Mouse (Mus musculus): ENCODE results near the gene Mdc1.

Mdc1 gene

GRCm38 (mm10) chr17:35879245-35880057, 38.1 kb downstream of the Mdc1 start, which contains the start of gene Dhx16:
Gene Dhx16 (plus strand): TSS chr17:35879819.
- peak; percentile 94 to 96 for DNase-seq (ENCODE audit: low spot score in 2 of 2)

- no peak for DNase-seq (ENCODE audit: low spot score in 2 of 2)
Measured at GRCm38 (mm10) chr17:35882924-35883323, 41.6 kb downstream of the Mdc1 start.

- DNase-seq (ENCODE audit: low spot score in 2 of 2), result no peak
Measured at GRCm38 (mm10) chr17:35883777-35884176, 42.5 kb downstream of the Mdc1 start.

- no peak for DNase-seq (ENCODE audit: low spot score in 2 of 2)
Measured at GRCm38 (mm10) chr17:35887725-35888124, 46.4 kb downstream of the Mdc1 start.

GRCm38 (mm10) chr17:35896781-35897643, 55.7 kb downstream of the Mdc1 start, which contains the start of gene 2310061I04Rik:
Gene 2310061I04Rik (minus strand): TSS chr17:35897431.
- peak; percentile 90 to 97 for DNase-seq (ENCODE audit: low spot score in 2 of 2)

GRCm38 (mm10) chr17:35897644-35898573, 56.6 kb downstream of the Mdc1 start:
- DNase-seq (ENCODE audit: low spot score in 2 of 2), result peak in 1 of 2 experiments; percentile 58

- DNase-seq (ENCODE audit: low spot score in 2 of 2), result no peak
Measured at GRCm38 (mm10) chr17:35900636-35901035, 59.3 kb downstream of the Mdc1 start.

GRCm38 (mm10) chr17:35903343-35903991, 62.2 kb downstream of the Mdc1 start:
- DNase-seq (ENCODE audit: low spot score in 2 of 2), result no peak

- no peak for DNase-seq (ENCODE audit: low spot score in 2 of 2)
Measured at GRCm38 (mm10) chr17:35903992-35904355, 62.7 kb downstream of the Mdc1 start.

GRCm38 (mm10) chr17:35905587-35905986, 64.3 kb downstream of the Mdc1 start:
- DNase-seq (ENCODE audit: low spot score in 2 of 2), result no peak

GRCm38 (mm10) chr17:35907609-35908008, 66.3 kb downstream of the Mdc1 start:
- DNase-seq (ENCODE audit: low spot score in 2 of 2), result no peak
